Mouse (Mus musculus): ENCODE data around the gene Cdk2ap2. TPM values are rescaled to one million over a fixed set of nuclear protein-coding genes. Genes with fewer than 3 reads are reported as not detected.
A peak's percentile ranks its signal among the peaks of the same experiment; 100 is the strongest.

Gene Cdk2ap2
- total RNA-seq, 2 experiments from 2014 or later, result 31.8 to 35.3 TPM

GRCm38 (mm10) chr19:4089128-4089527 lies 7.9 kb upstream of the Cdk2ap2 start:
- intact Hi-C loops (cut with DNase I), result loop anchor here (5.0 kb wide), 1 partner anchor 62 kb away; no protein-coding TSS in a partner anchor
- no peak for DNase-seq (ENCODE audit: low spot score in 2 of 2)

- DNase-seq (ENCODE audit: low spot score in 2 of 2), result no peak
- intact Hi-C loops (cut with DNase I), result loop anchor here (5.0 kb wide), 1 partner anchor 73 kb away; no protein-coding TSS in a partner anchor
These were observed 6.5 kb upstream of the Cdk2ap2 start for GRCm38 (mm10) chr19:4090446-4090845.

DNA sequence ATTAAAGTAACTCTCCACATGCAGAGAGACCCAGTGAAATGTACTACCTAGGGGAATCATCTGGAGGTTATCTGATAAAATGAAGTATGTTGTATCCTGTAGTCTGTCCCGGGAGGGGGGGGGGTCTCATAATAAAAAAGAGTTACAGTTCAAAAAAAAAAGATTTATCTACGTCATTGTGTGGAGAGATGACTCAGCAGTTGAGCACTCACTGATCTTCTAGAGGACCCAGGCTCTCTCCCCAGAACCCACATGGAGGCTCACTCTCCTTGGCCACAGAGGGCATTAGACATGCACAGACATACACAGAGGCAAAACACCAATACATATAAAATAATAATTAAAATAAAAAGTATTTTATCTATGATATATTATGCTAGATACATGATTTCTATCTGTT lies 5.6 kb upstream of the Cdk2ap2 start:
- intact Hi-C loops (cut with DNase I), result loop anchor here (5.0 kb wide), 1 partner anchor 74 kb away; no protein-coding TSS in a partner anchor
- DNase-seq (ENCODE audit: low spot score in 2 of 2), result no peak

- no peak for DNase-seq (ENCODE audit: low spot score in 2 of 2)
- intact Hi-C loops (cut with DNase I), result loop anchor here (5.0 kb wide), 1 partner anchor 75 kb away; no protein-coding TSS in a partner anchor
These were observed 4.2 kb upstream of the Cdk2ap2 start for GRCm38 (mm10) chr19:4092750-4093149.

DNA sequence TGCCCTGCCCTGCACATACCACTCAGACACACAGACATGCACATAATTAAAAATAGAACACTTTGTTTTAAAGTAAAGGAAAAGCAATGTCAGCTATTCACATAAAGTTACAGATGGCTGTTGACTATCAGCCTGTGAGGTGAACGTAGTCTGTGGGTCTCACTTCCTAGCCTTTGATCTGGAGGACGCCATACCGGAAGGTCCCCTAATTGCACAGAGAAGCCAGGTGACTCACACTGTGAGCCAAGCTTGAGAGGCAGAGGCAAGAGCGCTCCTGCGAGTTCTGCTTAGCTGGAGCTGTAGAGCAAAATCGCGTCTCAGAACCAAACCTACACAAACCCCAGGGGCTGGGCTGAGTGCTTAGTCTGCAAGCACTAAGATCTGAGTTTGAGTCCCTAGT lies 3.2 kb upstream of the Cdk2ap2 start:
- intact Hi-C loops (cut with DNase I), result loop anchor here (5.0 kb wide), 1 partner anchor 76 kb away; no protein-coding TSS in a partner anchor
- no peak for DNase-seq (ENCODE audit: low spot score in 2 of 2)

GRCm38 (mm10) chr19:4094348-4094747 lies 2.6 kb upstream of the Cdk2ap2 start:
- intact Hi-C loops (cut with DNase I), result loop anchor here (5.0 kb wide), 1 partner anchor 77 kb away; no protein-coding TSS in a partner anchor
- no peak for DNase-seq (ENCODE audit: low spot score in 2 of 2)

DNA sequence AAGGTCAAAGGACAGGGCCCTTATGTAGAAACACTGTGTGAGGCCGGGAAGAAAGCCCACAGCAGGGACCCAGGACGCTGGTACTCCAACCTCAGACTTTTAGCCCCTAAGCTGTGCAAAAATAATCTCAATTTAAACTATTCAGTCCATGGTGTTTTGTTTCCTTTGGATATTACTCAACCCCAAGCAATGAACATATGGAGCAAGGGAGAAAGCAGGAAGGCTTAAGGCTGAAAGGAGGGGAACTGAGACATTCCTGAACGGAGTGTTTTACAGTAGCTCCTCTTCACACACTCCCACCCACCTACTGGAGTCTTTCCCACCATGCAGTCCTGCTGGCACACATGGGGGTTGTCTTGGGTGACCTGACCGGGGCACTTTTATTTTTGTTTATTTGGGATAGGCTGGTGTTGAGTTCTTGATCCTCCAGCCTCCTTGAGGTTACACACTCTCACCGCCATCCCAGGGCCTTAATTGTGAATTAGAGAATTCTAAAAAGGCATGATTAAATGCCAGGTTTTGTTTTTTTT lies 2.1 kb upstream of the Cdk2ap2 start:
- intact Hi-C loops (cut with DNase I), result loop anchor here (5.0 kb wide), 2 partner anchors 78 to 132 kb away; no protein-coding TSS in a partner anchor
- no peak for DNase-seq (ENCODE audit: low spot score in 2 of 2)

DNA sequence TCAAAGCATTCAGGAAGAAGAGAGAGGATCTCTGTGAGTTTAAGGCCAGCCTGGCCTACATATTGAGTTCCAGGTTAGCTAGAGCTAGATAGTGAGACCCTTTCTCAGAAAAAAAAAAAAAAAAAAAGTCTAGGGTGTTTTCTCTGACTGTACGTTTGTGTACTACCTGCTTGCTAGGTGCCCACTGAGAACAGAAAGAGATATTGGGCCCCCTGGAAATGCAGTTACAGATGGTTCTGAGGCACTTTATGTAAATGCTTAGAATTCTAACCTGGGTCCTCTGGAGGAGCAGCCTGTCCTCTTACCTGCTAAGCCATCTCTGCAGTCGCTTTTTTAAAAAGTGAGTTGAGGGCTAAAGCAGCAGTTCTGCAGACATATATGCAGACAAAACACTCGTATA lies 1.2 kb upstream of the Cdk2ap2 start:
- DNase-seq (ENCODE audit: low spot score in 2 of 2), result no peak
- intact Hi-C loops (cut with DNase I), result loop anchor here (2.0 to 5.0 kb wide), 2 partner anchors 49 to 131 kb away; partner anchors contain the start of gene Gstp2

DNA sequence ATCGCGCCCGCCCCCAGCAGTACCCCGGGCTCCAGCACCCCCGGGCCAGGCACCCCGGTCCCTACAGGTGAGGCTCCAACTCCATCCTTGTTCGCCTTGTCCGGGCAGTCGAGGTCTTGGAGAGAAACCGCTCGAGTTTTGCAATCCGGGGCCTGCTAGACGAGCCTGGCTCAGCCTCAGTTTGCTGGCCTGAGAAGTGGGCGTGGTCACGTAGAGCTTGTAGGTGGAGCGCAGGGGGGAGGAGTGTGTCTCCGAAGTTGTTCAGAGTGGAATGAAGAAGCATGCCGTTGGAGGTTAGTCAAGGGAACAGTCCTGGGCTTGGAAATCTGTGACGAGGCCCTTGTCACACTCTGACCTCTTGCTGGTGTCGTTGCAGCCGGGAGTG lies 451 bp downstream of the Cdk2ap2 start:
- DNase-seq (ENCODE audit: low spot score in 2 of 2), result peak in 1 of 2 experiments; percentile 74
- intact Hi-C loops (cut with DNase I), result loop anchor here (2.0 to 5.0 kb wide), 2 partner anchors 51 to 130 kb away; partner anchors contain the start of gene Gstp2

DNA sequence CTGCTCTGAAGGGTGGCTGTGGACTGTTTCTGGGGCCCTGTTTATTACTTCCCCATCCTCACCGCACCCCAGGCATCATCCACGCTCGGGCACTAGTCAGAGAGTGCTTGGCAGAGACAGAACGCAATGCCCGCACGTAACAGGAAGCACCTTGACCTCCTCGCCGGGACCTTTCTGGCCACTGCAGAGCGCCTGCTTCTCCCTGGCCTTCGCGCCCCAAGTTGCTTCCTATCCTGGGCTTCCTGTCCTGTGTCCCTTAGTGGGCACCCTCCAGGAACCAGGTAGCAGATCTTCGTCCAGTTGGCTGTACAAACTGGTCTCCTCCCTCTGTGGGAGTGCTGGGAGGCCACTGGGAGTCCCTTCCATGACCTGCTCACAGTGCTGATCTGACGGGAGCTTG lies 1.4 kb downstream of the Cdk2ap2 start:
- intact Hi-C loops (cut with DNase I), result loop anchor here (5.0 kb wide), 1 partner anchor 129 kb away; no protein-coding TSS in a partner anchor

DNA sequence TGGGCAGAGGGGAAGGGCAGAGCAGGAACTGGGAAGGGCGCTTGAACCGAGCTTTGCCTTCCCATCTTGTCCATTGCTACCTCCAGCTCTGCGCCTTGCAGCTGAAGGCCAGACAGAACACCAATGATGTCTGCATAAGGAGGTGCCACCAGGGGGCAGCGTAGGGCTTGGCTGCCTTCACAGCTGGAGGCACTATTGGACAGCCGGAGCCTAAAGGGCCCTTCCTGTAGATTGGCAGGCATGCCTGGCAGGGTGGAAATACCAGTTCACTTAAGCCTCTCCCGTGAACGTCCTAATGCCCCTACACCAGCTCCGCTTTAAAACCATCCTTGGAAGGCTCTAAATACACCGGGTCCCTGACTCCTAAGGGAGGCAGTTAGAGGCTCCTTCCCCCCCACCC lies 2.1 kb downstream of the Cdk2ap2 start:
- intact Hi-C loops (cut with DNase I), result loop anchor here (5.0 kb wide), 1 partner anchor 128 kb away; no protein-coding TSS in a partner anchor
- DNase-seq (ENCODE audit: low spot score in 2 of 2), result peak; percentile 90 to 93

More for the DNA sequence above, 1.4 kb downstream of the Cdk2ap2 start:
- DNase-seq (ENCODE audit: low spot score in 2 of 2), result no peak

DNA sequence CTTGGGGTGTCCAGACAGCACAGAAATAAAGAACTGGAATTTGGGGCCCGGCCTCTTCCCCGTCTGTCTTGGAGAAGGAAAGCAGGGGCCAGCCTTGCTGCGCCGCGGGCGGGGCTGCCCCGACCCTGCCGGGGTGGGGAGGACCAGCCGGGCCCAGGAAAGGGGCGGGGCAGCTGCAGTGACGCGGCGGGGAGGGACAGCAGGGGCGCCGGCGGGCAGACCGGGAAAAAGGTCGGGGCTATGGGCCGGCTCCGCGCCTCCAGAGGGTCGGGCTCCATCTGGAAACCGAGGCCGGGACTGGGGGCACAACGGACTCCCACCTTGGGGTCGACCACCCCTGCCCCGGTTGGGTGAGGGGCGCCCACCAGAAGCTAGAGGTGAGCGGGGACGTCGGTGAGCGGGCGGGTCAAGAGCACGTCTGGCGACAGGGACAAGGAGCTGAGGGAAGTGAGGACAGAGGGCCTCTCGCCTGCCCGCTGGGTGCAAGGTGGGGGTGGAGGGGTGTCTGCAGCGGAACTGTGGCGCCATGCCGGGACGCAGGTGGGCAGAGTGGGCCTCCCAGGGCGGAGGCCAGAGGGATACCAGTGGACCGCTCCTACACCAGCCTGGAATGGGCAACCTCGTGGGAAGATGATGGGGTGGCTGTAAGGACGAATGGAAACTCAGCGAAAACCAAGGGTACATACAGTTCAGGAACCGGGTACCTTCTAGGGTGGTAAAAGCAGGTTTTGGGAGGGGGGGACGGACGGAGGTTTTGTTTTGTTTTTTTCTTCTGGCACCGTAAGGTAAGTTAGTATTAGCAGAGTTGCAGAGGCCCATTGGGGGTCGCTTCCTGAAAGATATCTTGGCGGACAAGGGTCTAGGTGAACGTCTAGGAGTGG lies 3.1 kb downstream of the Cdk2ap2 start, which contains the start of gene Pitpnm1:
Gene Pitpnm1 (plus strand): TSS at position 162 of the 881 bp plus-strand sequence.
- DNase-seq (ENCODE audit: low spot score in 2 of 2), result peak; percentile 53 to 55
- intact Hi-C loops (cut with DNase I), result loop anchor here (5.0 kb wide), 1 partner anchor 127 kb away; no protein-coding TSS in a partner anchor

DNA sequence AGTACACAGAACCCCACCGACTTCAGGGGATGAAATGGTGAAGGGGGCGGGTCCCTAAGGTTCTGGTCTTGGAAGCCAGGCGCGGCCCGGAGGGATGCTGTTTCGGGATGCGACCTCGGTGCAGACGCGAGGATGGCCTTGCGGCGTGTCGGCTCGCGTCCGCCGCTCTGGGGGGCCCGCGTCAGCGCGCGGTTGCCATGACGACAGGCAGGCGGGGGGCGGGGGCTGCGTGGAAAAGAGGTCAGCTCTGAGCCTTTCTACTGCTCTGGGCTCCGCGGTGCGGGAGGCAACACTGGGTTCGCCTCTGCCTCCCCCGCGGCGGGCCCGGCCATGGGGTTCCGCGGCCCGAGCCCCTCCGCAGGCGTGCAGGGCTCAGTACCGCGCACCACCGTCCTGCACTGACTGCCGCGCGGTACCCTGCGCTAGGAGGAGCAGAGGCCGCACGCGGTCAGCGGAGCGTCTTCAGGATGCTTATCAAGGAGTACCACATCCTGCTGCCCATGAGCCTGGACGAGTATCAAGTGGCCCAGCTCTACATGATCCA lies 3.8 kb downstream of the Cdk2ap2 start:
- intact Hi-C loops (cut with DNase I), result no loop called here

DNA sequence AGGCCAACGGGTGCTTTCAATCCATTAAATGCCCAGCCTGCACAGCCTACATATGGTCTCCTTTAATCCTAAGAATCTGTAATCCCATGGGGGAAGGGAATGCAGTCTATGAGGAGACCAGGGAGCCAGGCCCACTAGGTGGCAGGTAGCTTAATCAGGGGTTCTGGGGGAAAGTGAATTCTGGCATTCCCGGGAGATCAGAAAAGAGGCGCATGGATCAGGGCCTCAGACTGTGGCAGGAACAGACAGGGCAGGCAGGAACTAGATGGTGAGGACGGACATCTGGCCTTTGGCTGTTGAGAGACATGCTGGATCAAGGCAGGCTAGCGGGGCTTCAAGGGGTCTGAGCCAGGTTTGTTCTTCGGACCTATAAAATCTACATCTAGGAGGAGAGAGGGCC lies 4.5 kb downstream of the Cdk2ap2 start:
- DNase-seq (ENCODE audit: low spot score in 2 of 2), result no peak
- intact Hi-C loops (cut with DNase I), result no loop called here

More for the DNA sequence above, 3.8 kb downstream of the Cdk2ap2 start:
- DNase-seq (ENCODE audit: low spot score in 2 of 2), result peak; percentile 74 to 82

DNA sequence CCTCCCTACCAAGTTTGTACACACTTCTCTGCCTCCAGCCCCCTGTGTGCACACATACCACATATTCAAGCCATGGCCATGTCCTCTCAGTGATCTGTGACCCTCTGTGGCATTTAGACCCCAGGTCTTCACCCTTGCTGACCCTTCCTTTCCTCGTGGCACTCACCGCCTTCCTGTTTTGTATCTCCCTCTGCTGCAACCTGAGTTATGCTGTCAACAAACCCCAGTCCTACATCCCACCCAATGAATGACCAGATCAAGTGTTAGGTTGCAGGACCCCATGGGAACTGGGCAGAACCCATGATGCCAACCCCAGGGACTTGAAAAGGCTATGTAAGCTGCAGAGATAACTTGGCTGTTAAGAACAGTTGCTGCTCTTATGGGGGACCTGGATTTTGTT lies 5.1 kb downstream of the Cdk2ap2 start:
- no peak for DNase-seq (ENCODE audit: low spot score in 2 of 2)
- intact Hi-C loops (cut with DNase I), result no loop called here

DNA sequence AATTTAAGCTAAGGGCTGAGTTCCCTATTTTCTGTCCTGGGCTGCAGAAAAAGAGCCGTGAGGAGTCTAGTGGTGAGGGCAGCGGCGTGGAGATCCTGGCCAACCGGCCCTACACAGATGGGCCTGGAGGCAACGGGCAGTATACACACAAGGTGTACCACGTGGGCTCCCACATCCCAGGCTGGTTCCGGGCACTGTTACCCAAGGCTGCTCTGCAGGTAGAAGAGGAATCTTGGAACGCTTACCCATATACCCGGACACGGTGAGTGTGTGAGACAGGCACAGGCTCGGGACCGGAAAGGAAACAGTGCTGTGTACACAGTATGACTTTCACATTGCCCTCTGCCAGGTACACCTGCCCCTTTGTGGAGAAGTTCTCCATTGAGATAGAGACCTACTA lies 5.6 kb downstream of the Cdk2ap2 start:
- no peak for DNase-seq (ENCODE audit: low spot score in 2 of 2)
- intact Hi-C loops (cut with DNase I), result no loop called here

- DNase-seq (ENCODE audit: low spot score in 2 of 2), result no peak
- intact Hi-C loops (cut with DNase I), result no loop called here
These were observed 6.3 kb downstream of the Cdk2ap2 start for GRCm38 (mm10) chr19:4103294-4103693.

- intact Hi-C loops (cut with DNase I), result no loop called here
- no peak for DNase-seq (ENCODE audit: low spot score in 2 of 2)
These were observed 6.8 kb downstream of the Cdk2ap2 start for GRCm38 (mm10) chr19:4103792-4104191.

GRCm38 (mm10) chr19:4104675-4105194 lies 7.8 kb downstream of the Cdk2ap2 start:
- no peak for DNase-seq (ENCODE audit: low spot score in 2 of 2)
- intact Hi-C loops (cut with DNase I), result no loop called here

- no peak for DNase-seq (ENCODE audit: low spot score in 2 of 2)
- intact Hi-C loops (cut with DNase I), result no loop called here
These were observed 9.7 kb downstream of the Cdk2ap2 start for GRCm38 (mm10) chr19:4106654-4107053.
